Mouse (Mus musculus): ENCODE measurements at regions not wholly inside any gene's neighbourhood (a gene's known extent, or its start where the extent isn't known, plus 50 kb on each side); places are given as distances from the start of the nearest gene placed in this dataset.

DNA sequence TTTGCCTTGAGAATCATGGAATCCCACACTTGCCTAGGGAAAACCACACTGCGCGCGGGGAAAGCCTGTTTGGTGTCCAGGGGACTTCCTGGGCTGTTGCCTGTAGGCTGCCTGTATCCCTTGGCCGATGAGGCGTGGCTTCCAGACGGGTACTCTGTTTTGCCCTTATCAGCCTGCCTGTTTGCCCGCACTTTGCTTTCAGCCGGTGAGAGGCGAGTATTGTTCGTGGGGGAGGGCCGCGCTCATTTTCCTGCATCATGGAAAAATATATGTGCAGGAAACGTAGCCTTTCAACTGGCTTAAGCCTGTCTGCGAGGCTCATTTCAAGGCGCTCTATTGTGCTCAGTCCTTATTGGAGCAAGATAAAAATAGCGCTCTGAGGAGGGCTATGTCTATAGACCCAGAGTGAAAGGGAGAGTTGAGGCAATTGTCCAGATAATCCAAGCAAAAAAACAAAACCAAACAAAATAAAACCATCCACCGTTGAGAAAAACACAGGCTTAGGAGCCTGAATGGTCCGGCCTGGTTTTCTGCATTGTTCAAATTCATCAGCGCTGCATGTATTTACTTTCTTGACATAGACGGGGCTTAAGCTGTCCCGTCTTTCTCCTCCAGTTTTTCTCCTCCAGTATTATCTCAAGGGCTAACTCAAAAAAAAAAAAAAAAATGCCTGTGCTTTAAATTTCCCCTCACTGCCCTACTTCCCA is 67.9 kb downstream of the Klf5 start:
- H3K4me3 ChIP-seq (replicated peaks), result no peak overlapping the region
- H3K4me2 ChIP-seq, result peak overlapping the region; percentile 34
- WGBS, result 55% methylated on average over 21 of the region's 21 CpGs

DNA sequence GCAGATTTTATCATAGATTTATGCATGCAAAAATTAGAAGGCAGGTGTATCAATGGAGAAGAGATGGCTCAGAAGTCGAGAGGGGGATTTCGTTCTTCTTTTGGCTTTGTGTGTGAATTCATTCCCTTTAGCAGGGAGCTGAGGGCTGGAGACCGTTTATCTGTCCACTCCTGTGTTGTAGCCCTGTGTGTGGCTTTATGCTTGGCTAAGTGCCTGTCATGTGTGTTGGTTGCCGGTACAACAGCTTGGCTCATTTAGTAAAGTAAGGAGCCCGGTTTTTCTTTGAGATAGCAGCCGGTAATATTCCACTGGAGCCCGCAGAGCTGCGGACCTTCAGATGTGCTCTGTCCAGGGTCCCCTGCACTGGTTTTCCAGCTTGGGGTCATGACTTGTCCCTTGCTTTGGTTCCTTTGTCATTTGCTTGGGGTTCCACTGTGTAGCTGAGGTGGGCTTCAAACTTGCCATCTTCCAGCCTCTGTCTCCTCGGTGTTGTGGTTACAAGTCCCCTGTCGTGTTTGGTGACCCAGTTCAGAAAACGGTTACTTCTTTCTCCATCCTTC is 68.6 kb downstream of the Klf5 start:
- no peak overlapping the region for H3K27ac ChIP-seq (replicated peaks)
- H3K36me3 ChIP-seq, result no peaks in the 10 kb centered on the region
- peaks cover 5% of the 10 kb centered on the region; the same call in 1 of the 2 replicates for H3K4me1 ChIP-seq
- no peak overlapping the region for H3K4me2 ChIP-seq
- no peaks in the 10 kb centered on the region for H3K27me3 ChIP-seq (replicated peaks)
- H3K9me3 ChIP-seq (replicated peaks), result no peaks in the 10 kb centered on the region
- WGBS, result 71% methylated on average over 11 of the region's 11 CpGs
- no peak overlapping the region for H3K4me3 ChIP-seq (replicated peaks)
- ATAC-seq (ENCODE audit: low FRiP score), result no peak
- H3K9ac ChIP-seq (replicated peaks), result no peak overlapping the region

More for the DNA sequence above, 67.9 kb downstream of the Klf5 start:
- ATAC-seq (ENCODE audit: low FRiP score), result no peak
- H3K9me3 ChIP-seq (replicated peaks), result no peaks in the 10 kb centered on the region
- H3K9ac ChIP-seq (replicated peaks), result no peak overlapping the region
- no peaks in the 10 kb centered on the region for H3K27me3 ChIP-seq (replicated peaks)
- peaks cover 5% of the 10 kb centered on the region; the same call in 1 of the 2 replicates for H3K4me1 ChIP-seq
- no peak overlapping the region for H3K27ac ChIP-seq (replicated peaks)
- no peaks in the 10 kb centered on the region for H3K36me3 ChIP-seq

DNA sequence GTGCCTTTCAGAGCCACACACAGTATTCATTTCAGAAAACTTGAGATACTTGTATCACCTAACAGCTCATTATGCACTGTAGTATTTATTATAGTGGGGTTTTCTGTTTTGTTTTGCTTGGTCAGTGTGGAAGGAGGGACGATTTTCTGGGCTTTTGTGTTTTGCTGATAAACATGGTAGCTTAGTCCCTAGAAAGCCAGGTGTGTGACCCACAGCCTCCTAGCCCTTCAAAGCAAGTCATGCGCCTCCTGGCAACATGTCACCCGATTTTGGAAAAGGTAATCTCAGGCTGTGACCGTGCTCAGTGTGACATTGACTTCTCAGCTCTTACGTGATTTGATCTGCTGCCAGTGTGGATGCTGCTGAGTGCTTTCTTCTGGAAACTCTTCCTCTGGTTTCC is 70.9 kb downstream of the Klf5 start:
- no peak for ATAC-seq (ENCODE audit: low FRiP score)
- H3K27me3 ChIP-seq (replicated peaks), result no peaks in the 10 kb centered on the region
- H3K36me3 ChIP-seq, result no peaks in the 10 kb centered on the region
- peaks cover 5% of the 10 kb centered on the region; the same call in 1 of the 2 replicates for H3K4me1 ChIP-seq
- H3K4me3 ChIP-seq (replicated peaks), result no peak overlapping the region
- no peaks in the 10 kb centered on the region for H3K9me3 ChIP-seq (replicated peaks)
- H3K9ac ChIP-seq (replicated peaks), result no peak overlapping the region
- 83% methylated on average over 5 of the region's 5 CpGs for WGBS
- H3K4me2 ChIP-seq, result no peak overlapping the region
- H3K27ac ChIP-seq (replicated peaks), result no peak overlapping the region

- ATAC-seq (ENCODE audit: low FRiP score), result no peak
- 74% methylated on average over 4 of the region's 4 CpGs for WGBS
Measured at GRCm38 (mm10) chr14:99373682-99374081, 75.2 kb downstream of the Klf5 start.

DNA sequence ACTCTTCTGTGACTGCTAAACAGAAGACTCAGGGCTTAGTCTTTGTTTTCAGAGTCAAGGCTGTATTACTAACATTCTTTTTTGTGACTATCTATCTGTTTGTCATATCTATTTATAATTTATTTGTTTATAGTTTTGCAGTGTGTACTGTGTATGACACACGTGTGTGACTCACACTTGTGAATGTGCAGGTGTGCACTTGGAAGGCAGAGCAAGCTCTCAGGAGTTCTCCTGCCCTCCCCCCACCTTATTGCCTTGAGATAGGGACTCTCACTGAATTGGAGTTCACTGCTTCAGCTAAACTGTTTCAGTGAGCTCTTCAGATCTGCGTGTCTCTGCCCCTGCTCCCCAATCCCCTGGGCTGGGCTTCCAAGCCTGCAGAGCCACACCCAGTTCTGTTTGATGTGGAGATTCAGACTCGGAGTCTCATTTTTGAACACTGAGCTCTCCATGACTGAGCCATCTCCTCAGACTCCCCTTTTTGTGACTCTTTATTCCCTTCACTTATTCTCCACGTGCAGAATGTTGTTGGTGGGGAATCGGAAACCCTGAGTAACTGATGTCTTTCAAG is 76.6 kb downstream of the Klf5 start:
- 66% methylated on average over 5 of the region's 5 CpGs for WGBS
- no peaks in the 10 kb centered on the region for H3K27me3 ChIP-seq (replicated peaks)
- no peaks in the 10 kb centered on the region for H3K4me1 ChIP-seq
- ATAC-seq (ENCODE audit: low FRiP score), result no peak
- no peak overlapping the region for H3K4me2 ChIP-seq
- no peak overlapping the region for H3K4me3 ChIP-seq (replicated peaks)
- no peak overlapping the region for H3K9ac ChIP-seq (replicated peaks)
- no peaks in the 10 kb centered on the region for H3K9me3 ChIP-seq (replicated peaks)
- H3K27ac ChIP-seq (replicated peaks), result no peak overlapping the region
- no peaks in the 10 kb centered on the region for H3K36me3 ChIP-seq

More at GRCm38 (mm10) chr14:99373682-99374081, 75.2 kb downstream of the Klf5 start:
- Histone ChIP-seq H3K27ac (replicated peaks) (no peak overlapping the region), H3K36me3 (no peaks in the 10 kb centered on the region), H3K9me3 (replicated peaks) (no peaks in the 10 kb centered on the region), H3K4me2 (no peak overlapping the region), H3K4me3 (replicated peaks) (no peak overlapping the region), H3K27me3 (replicated peaks) (no peaks in the 10 kb centered on the region), H3K9ac (replicated peaks) (no peak overlapping the region), H3K4me1 (no peaks in the 10 kb centered on the region)

GRCm38 (mm10) chr14:99376652-99377502 is 78.4 kb downstream of the Klf5 start:
- no peak overlapping the region for H3K27ac ChIP-seq (replicated peaks)
- H3K9me3 ChIP-seq (replicated peaks), result no peaks in the 10 kb centered on the region
- no peaks in the 10 kb centered on the region for H3K4me1 ChIP-seq
- no peak overlapping the region for H3K4me2 ChIP-seq
- no peaks in the 10 kb centered on the region for H3K27me3 ChIP-seq (replicated peaks)
- no peak for ATAC-seq (ENCODE audit: low FRiP score)
- H3K36me3 ChIP-seq, result no peaks in the 10 kb centered on the region
- no peak overlapping the region for H3K4me3 ChIP-seq (replicated peaks)
- no peak overlapping the region for H3K9ac ChIP-seq (replicated peaks)
- WGBS, result 88% methylated on average over 11 of the region's 11 CpGs

DNA sequence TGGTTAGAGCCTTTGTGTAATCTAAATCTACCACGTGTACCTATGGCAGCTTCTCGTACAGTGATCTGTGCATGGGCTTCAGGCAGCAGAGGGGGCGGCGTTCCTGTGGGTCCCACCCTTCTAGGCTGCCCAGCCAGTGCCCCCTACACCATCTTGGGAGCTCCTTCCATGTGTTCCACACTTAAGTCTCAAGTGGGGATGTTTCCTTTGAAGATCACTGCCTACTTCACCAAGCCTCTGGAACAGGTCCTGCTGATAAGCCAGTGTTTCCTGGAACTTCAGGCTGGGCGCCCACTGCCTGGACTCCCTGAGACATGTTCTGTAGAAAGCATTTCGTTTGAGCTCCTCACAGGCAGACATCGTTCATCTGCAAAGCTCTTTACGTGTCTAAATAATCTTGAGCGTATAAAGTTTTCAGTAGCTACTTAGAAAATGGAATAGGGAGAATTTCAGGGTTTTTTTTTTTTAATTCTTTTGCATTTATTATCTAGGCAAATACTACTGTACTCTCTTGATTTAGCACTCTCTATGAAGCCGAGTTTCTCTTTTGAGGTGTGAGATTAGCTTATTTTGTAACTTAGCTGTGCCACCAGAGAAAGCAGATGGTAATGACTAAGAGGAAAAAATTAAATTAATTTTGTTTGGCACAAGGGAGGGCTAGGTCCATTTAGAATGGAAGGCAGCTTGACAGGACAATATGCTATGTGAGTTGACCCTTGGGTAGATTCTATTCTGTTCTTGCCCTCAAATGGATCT is 82.9 kb downstream of the Klf5 start:
- 91% methylated on average over 10 of the region's 10 CpGs for WGBS
- H3K27ac ChIP-seq (replicated peaks), result no peak overlapping the region
- H3K4me1 ChIP-seq, result no peaks in the 10 kb centered on the region
- no peaks in the 10 kb centered on the region for H3K36me3 ChIP-seq
- no peaks in the 10 kb centered on the region for H3K27me3 ChIP-seq (replicated peaks)
- H3K9ac ChIP-seq (replicated peaks), result no peak overlapping the region
- no peak overlapping the region for H3K4me2 ChIP-seq
- H3K9me3 ChIP-seq (replicated peaks), result no peaks in the 10 kb centered on the region
- ATAC-seq (ENCODE audit: low FRiP score), result no peak
- H3K4me3 ChIP-seq (replicated peaks), result no peak overlapping the region

DNA sequence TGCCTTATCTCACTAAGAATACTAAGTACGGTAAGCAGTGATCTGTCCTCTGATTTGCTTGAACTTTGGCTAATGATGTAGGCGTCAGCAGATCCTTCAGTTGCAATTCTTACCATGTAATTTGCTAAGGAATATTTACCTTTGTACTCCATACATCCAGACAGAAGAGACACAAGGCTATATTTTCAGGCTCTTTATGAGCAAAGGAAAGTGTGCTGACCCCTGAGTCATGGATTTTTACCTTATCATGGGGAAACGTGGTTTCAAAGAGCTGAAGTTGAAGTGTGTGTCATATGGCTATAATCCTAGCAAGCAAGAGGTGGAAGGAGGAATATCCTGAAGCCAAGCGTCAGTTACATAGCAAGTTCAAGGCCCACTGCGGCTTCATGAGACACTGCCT is 83.6 kb downstream of the Klf5 start:
- no peak overlapping the region for H3K4me3 ChIP-seq (replicated peaks)
- H3K9ac ChIP-seq (replicated peaks), result no peak overlapping the region
- no peaks in the 10 kb centered on the region for H3K27me3 ChIP-seq (replicated peaks)
- ATAC-seq (ENCODE audit: low FRiP score), result no peak
- H3K4me1 ChIP-seq, result no peaks in the 10 kb centered on the region
- no peaks in the 10 kb centered on the region for H3K9me3 ChIP-seq (replicated peaks)
- H3K27ac ChIP-seq (replicated peaks), result no peak overlapping the region
- 92% methylated on average over 5 of the region's 5 CpGs for WGBS
- H3K4me2 ChIP-seq, result no peak overlapping the region
- no peaks in the 10 kb centered on the region for H3K36me3 ChIP-seq

- no peak for ATAC-seq (ENCODE audit: low FRiP score)
- no peaks in the 10 kb centered on the region for H3K9me3 ChIP-seq (replicated peaks)
- H3K27me3 ChIP-seq (replicated peaks), result no peaks in the 10 kb centered on the region
- H3K4me3 ChIP-seq (replicated peaks), result no peak overlapping the region
- no peaks in the 10 kb centered on the region for H3K36me3 ChIP-seq
- H3K9ac ChIP-seq (replicated peaks), result no peak overlapping the region
- 92% methylated on average over 6 of the region's 6 CpGs for WGBS
- no peak overlapping the region for H3K27ac ChIP-seq (replicated peaks)
- H3K4me2 ChIP-seq, result no peak overlapping the region
- no peaks in the 10 kb centered on the region for H3K4me1 ChIP-seq
Measured at GRCm38 (mm10) chr14:99383170-99383569, 84.7 kb downstream of the Klf5 start.

GRCm38 (mm10) chr14:99387581-99387980 is 89.1 kb downstream of the Klf5 start:
- ATAC-seq (ENCODE audit: low FRiP score), result no peak
- H3K4me3 ChIP-seq (replicated peaks), result no peak overlapping the region

DNA sequence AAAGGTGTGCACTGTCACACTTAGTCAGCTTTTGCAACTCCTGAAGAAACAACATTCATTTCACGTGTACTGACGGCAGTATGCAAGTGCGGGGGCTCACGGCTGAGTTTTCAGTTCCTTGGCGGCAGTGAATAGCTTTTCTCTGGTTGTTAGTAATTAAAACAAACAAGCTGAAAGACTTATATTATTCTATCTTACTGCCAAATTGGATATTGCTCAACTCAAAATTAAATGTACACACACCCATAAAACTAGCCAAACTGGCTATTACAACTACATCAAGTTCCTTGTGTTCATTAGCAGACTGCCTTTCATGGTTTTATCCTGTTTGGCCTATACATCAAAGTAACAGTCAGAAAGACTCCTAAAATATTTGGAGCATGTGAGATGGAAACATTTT is 90.8 kb downstream of the Klf5 start:
- Histone ChIP-seq H3K36me3 (no peaks in the 10 kb centered on the region), H3K4me2 (no peak overlapping the region), H3K27me3 (replicated peaks) (no peaks in the 10 kb centered on the region), H3K9me3 (replicated peaks) (no peaks in the 10 kb centered on the region), H3K4me3 (replicated peaks) (no peak overlapping the region), H3K27ac (replicated peaks) (no peak overlapping the region), H3K4me1 (no peaks in the 10 kb centered on the region), H3K9ac (replicated peaks) (no peak overlapping the region)
- 80% methylated on average over 5 of the region's 5 CpGs for WGBS
- no peak for ATAC-seq (ENCODE audit: low FRiP score)

More at GRCm38 (mm10) chr14:99387581-99387980, 89.1 kb downstream of the Klf5 start:
- no peak overlapping the region for H3K27ac ChIP-seq (replicated peaks)
- no peaks in the 10 kb centered on the region for H3K27me3 ChIP-seq (replicated peaks)
- no peak overlapping the region for H3K4me2 ChIP-seq
- H3K9me3 ChIP-seq (replicated peaks), result no peaks in the 10 kb centered on the region
- 91% methylated on average over 6 of the region's 6 CpGs for WGBS
- H3K4me1 ChIP-seq, result no peaks in the 10 kb centered on the region
- H3K36me3 ChIP-seq, result no peaks in the 10 kb centered on the region
- no peak overlapping the region for H3K9ac ChIP-seq (replicated peaks)
